Mouse (Mus musculus) C2C12 (cell line): ENCODE results near the gene Cabin1.

Experiments
- CEBPB ChIP-seq: IDR thresholded peaks from one replicate; pipeline ENCODE4 v1.6.1; 2011; ENCODE audit warnings: low read depth, mild to moderate bottlenecking, control low read depth, moderate library complexity
- CTCF ChIP-seq: IDR thresholded peaks from one replicate; pipeline ENCODE4 v1.5.1; 2011; ENCODE audit not compliant: control insufficient read depth, insufficient read depth, insufficient read length
- FOSL1 ChIP-seq: IDR thresholded peaks from one replicate; pipeline ENCODE4 v1.8.0; 2011; ENCODE audit warnings: mild to moderate bottlenecking, low read length; ENCODE audit not compliant: poor library complexity, insufficient read depth, severe bottlenecking
- MAX ChIP-seq: IDR thresholded peaks from one replicate; pipeline ENCODE4 v1.6.1; 2011; ENCODE audit warnings: mild to moderate bottlenecking, control low read depth
- MYOD1 ChIP-seq: IDR thresholded peaks from one replicate; pipeline ENCODE4 v1.6.1; 2011; ENCODE audit warnings: low read depth; ENCODE audit not compliant: control insufficient read depth, insufficient read length
- MYOG ChIP-seq: IDR thresholded peaks from one replicate; pipeline ENCODE4 v1.6.1; 2011; ENCODE audit not compliant: control insufficient read depth, insufficient read length; ENCODE audit errors: extremely low read depth
- USF1 ChIP-seq: IDR thresholded peaks from one replicate; pipeline ENCODE4 v1.6.1; 2011; ENCODE audit warnings: low read depth, mild to moderate bottlenecking, control low read depth, moderate library complexity

- TF ChIP-seq CTCF (no peak), CEBPB (no peak), MYOG (no peak), MYOD1 (no peak), USF1 (no peak), MAX (no peak), FOSL1 (no peak)
Measured at GRCm38 (mm10) chr10:75649001-75649400, 115.1 kb downstream of the Cabin1 start.
